Mouse (Mus musculus): ENCODE measurements at regions not wholly inside any gene's neighbourhood (a gene's known extent, or its start where the extent isn't known, plus 50 kb on each side); places are given as distances from the start of the nearest gene placed in this dataset.

DNA sequence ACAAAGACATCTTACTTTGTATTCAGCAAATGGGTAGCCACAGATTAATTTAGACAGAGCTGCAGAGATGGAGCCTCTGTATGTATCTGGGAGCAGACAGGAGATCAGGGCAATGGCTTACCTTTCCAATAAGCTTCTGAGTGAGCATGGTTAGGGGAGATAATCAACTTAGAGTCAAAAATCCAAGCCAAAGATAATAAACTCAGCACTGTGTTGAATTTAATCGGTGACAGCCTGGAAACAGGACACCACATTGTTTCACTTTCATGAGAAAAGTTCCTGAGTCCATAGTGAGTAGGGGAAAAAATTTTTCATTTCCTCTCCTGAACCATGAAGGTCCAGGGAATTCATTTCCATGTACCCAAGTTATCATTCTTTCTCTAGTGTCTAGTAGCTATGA, 70.7 kb upstream of the Arsj start:
- no peak for DNase-seq (ENCODE audit: low read depth, low spot score)

DNA sequence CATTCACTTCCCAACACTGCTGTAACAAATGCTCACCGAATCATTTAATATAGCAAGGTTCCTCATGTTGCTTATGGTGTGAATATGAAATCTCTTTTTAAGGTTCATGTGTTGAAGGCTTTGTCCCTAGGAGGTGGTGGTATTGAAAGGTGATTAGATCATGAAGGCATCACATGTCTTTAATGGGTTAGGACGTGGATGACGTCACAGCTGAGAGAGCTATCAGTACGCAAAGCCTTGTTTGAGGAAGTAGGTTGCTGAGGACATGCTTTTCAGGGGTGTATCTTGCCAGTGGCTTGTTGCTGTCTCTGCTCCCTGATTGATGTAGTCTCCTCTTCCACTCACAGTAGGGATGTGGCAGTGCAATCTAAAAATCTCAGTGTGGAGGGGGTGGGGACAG, 69.8 kb upstream of the Arsj start:
- DNase-seq (ENCODE audit: low read depth, low spot score): no peak

DNA sequence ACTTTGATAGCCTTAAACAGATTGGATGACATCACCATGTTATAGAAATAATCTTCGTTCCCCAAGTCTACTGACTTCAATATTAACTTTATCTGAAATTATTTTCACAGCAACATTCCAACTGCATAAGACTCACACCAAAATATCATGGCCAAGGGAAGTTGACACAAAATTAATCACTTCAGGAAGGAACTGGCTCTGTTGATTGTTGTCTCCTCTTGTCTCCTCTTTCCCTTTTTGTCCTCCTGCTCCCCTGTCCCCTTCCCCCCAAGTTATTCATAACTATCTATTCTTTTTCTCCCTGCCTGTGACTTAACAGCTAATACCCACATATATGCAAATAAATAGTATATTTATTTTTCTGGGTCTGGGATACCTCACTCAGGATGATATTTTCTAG, 67.6 kb upstream of the Arsj start:
- DNase-seq (ENCODE audit: low read depth, low spot score): no peak

DNA sequence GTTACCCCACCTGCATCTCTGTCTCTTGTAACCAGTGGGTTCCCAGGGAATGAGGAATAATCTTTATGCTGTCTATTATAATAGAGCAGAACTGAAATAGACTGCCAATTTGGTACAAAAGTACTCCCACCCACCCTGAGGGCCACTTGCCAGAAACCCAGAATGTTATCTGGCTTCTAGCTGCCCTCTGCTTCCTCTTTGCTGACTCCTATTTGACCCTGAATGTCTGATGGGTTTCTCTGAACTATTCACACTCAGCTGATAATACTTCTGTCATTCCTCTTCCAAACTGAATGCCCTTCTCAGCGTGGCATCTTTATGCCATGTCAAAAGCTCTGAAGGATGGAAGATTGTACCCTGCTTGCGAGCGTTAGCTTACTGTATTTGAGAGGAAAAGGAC, 64.2 kb upstream of the Arsj start:
- DNase-seq (ENCODE audit: low read depth, low spot score): no peak

DNA sequence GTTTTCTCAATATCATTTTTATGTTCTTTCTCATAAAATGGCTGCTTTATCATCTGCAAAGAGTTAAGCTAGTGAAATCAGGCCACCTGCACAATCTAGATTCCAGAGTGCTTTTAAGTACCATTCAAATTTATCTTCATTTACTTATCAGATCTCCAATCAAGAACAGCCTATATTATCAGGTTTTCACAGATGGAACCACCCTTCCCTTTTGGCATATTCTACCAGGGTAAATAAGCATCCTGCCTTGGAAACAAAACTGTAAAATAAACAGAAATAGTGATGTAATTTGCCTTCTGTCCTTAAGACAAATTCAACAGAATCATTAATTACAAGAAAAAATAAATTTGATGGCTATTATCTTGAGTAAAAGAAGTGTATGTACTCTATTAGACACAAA, 55.2 kb upstream of the Arsj start:
- no peak for DNase-seq (ENCODE audit: low read depth, low spot score)

All from forelimb bud, embryonic 11.5 days (tissue).